Mouse (Mus musculus) neural tube, embryonic 12.5 days (tissue): Measurements from ENCODE around the gene Parp14. TPM values are rescaled to one million over a fixed set of nuclear protein-coding genes. Genes with fewer than 3 reads are reported as not detected.
A peak's percentile ranks its signal among the peaks of the same experiment; 100 is the strongest.

Experiments used
- ATAC-seq: fragments of 200-750 bp; cut with Nextera tagmentation; 2 replicates; pipeline ENCODE4 v1.8.0; 2017; ENCODE audit warnings: low read depth, mild to moderate bottlenecking, moderate TSS enrichment, moderate library complexity; ENCODE audit not compliant: low FRiP score
- H3K27ac ChIP-seq: fragments of 300-500 bp; sonication (generic); 2 replicates; pipeline ENCODE4 v1.5.1; 2016
- H3K27me3 ChIP-seq: fragments of 300-500 bp; sonication (generic); replicated peaks from 2 replicates; pipeline ENCODE4 v1.6.1; 2016; ENCODE audit warnings: mild to moderate bottlenecking
- H3K36me3 ChIP-seq: fragments of 300-500 bp; sonication (generic); 2 replicates; pipeline ENCODE4 v1.6.1; 2016; ENCODE audit warnings: mild to moderate bottlenecking
- H3K4me1 ChIP-seq: fragments of 300-500 bp; sonication (generic); 2 replicates; pipeline ENCODE4 v1.6.1; 2016
- H3K4me2 ChIP-seq: fragments of 300-500 bp; sonication (generic); replicated peaks from 2 replicates; pipeline ENCODE4 v1.6.1; 2016; ENCODE audit warnings: mild to moderate bottlenecking
- H3K4me3 ChIP-seq: fragments of 300-500 bp; sonication (generic); 2 replicates; pipeline ENCODE4 v1.5.1; 2016
- H3K9ac ChIP-seq: fragments of 300-500 bp; sonication (generic); 2 replicates; pipeline ENCODE4 v1.6.1; 2016; ENCODE audit warnings: mild to moderate bottlenecking
- H3K9me3 ChIP-seq: fragments of 300-500 bp; sonication (generic); 2 replicates; pipeline ENCODE4 v1.6.1; 2016; ENCODE audit warnings: mild to moderate bottlenecking
- WGBS: fragments of 180-500 bp; shearing (Covaris S2); methylation state at CpG from one replicate; pipeline ENCODE4 v1.1.7; 2016; 5-methylcytosine and 5-hydroxymethylcytosine counted together
- polyA plus RNA-seq: library from polyadenylated mRNA; unstranded; fragments of >200 nt; fragmentation: Nextera tagmentation; extraction: Ambion mirVana; gene quantifications from 2 replicates; pipeline ENCODE4 v1.2.1, GENCODE M21; 2016

Parp14 gene
- 0.56 and 0.57 TPM in 2 replicates for polyA plus RNA-seq

- Histone ChIP-seq H3K4me2 (peak within 1 kb of the TSS; percentile 88), H3K27me3 (peaks cover 29% of the 10 kb centered on the region), H3K9ac (peak within 1 kb of the TSS; percentile 53; the same call in 1 of the 2 replicates), H3K4me3 (peak within 1 kb of the TSS; percentile 48), H3K9me3 (no peaks in the 10 kb centered on the region), H3K4me1 (peaks cover 18% of the 10 kb centered on the region), H3K27ac (no peak within 1 kb of the TSS), H3K36me3 (no peaks in the 10 kb centered on the region)
- under 1% methylated on average over 38 of the region's 38 CpGs for WGBS
- ATAC-seq: 0 out of 2 replicates have a peak, but pooled peaks have one; percentile 17
Measured at GRCm38 (mm10) chr16:35871048-35871851, at the start of gene Parp14. TSS of gene Parp14 (minus strand) at chr16:35871544.

- no peak for ATAC-seq
- Histone ChIP-seq H3K9ac (no peak overlapping the region), H3K4me3 (no peak overlapping the region), H3K27me3 (no peaks in the 10 kb centered on the region), H3K4me2 (no peak overlapping the region), H3K4me1 (no peaks in the 10 kb centered on the region), H3K27ac (no peak overlapping the region), H3K9me3 (no peaks in the 10 kb centered on the region), H3K36me3 (no peaks in the 10 kb centered on the region)
- WGBS: 76% methylated on average over 6 of the region's 6 CpGs
Measured at GRCm38 (mm10) chr16:35918721-35919543, 47.6 kb upstream of the Parp14 start.

- Histone ChIP-seq H3K27ac (no peak overlapping the region), H3K4me2 (no peak overlapping the region), H3K9me3 (0 out of 2 replicates have a peak, but pooled peaks cover 4% of the 10 kb centered on the region), H3K36me3 (no peaks in the 10 kb centered on the region), H3K4me3 (no peak overlapping the region), H3K9ac (no peak overlapping the region), H3K4me1 (no peaks in the 10 kb centered on the region), H3K27me3 (no peaks in the 10 kb centered on the region)
- ATAC-seq: no peak
- 71% methylated on average over 5 of the region's 5 CpGs for WGBS
Measured at GRCm38 (mm10) chr16:35914301-35914700, 43.0 kb upstream of the Parp14 start.

GRCm38 (mm10) chr16:35913526-35913925, 42.2 kb upstream of the Parp14 start:
- H3K4me3 ChIP-seq: no peak overlapping the region
- no peaks in the 10 kb centered on the region for H3K36me3 ChIP-seq
- H3K27me3 ChIP-seq: no peaks in the 10 kb centered on the region
- H3K4me2 ChIP-seq: no peak overlapping the region
- H3K9ac ChIP-seq: no peak overlapping the region
- no peaks in the 10 kb centered on the region for H3K4me1 ChIP-seq
- H3K9me3 ChIP-seq: 0 out of 2 replicates have a peak, but pooled peaks cover 4% of the 10 kb centered on the region
- 68% methylated on average over 1 of the region's 1 CpGs for WGBS
- ATAC-seq: no peak
- H3K27ac ChIP-seq: no peak overlapping the region

- Histone ChIP-seq H3K27ac (no peak overlapping the region), H3K4me3 (no peak overlapping the region), H3K36me3 (no peaks in the 10 kb centered on the region), H3K4me1 (no peaks in the 10 kb centered on the region), H3K9me3 (0 out of 2 replicates have a peak, but pooled peaks cover 4% of the 10 kb centered on the region), H3K27me3 (no peaks in the 10 kb centered on the region), H3K4me2 (no peak overlapping the region), H3K9ac (no peak overlapping the region)
- WGBS: 88% methylated on average over 3 of the region's 3 CpGs
- ATAC-seq: no peak
Measured at GRCm38 (mm10) chr16:35911449-35911848, 40.1 kb upstream of the Parp14 start.

GRCm38 (mm10) chr16:35907432-35908201, 36.3 kb upstream of the Parp14 start:
- Histone ChIP-seq H3K36me3 (no peaks in the 10 kb centered on the region), H3K4me2 (no peak overlapping the region), H3K4me1 (no peaks in the 10 kb centered on the region), H3K9ac (no peak overlapping the region), H3K4me3 (no peak overlapping the region), H3K27me3 (no peaks in the 10 kb centered on the region), H3K9me3 (no peaks in the 10 kb centered on the region), H3K27ac (no peak overlapping the region)
- 64% methylated on average over 4 of the region's 4 CpGs for WGBS
- no peak for ATAC-seq

- Histone ChIP-seq H3K4me3 (no peak overlapping the region), H3K27me3 (no peaks in the 10 kb centered on the region), H3K36me3 (no peaks in the 10 kb centered on the region), H3K4me2 (no peak overlapping the region), H3K9me3 (no peaks in the 10 kb centered on the region), H3K9ac (no peak overlapping the region), H3K4me1 (no peaks in the 10 kb centered on the region), H3K27ac (no peak overlapping the region)
- no peak for ATAC-seq
- WGBS: 88% methylated on average over 7 of the region's 7 CpGs
Measured at GRCm38 (mm10) chr16:35906887-35907286, 35.5 kb upstream of the Parp14 start.

GRCm38 (mm10) chr16:35905819-35906485, 34.6 kb upstream of the Parp14 start:
- no peak overlapping the region for H3K4me3 ChIP-seq
- 82% methylated on average over 6 of the region's 6 CpGs for WGBS
- no peak overlapping the region for H3K4me2 ChIP-seq
- H3K36me3 ChIP-seq: no peaks in the 10 kb centered on the region
- no peaks in the 10 kb centered on the region for H3K4me1 ChIP-seq
- no peak overlapping the region for H3K27ac ChIP-seq
- H3K27me3 ChIP-seq: no peaks in the 10 kb centered on the region
- H3K9me3 ChIP-seq: no peaks in the 10 kb centered on the region
- ATAC-seq: no peak
- no peak overlapping the region for H3K9ac ChIP-seq

- no peak for ATAC-seq
- no peaks in the 10 kb centered on the region for H3K9me3 ChIP-seq
- no peaks in the 10 kb centered on the region for H3K4me1 ChIP-seq
- no peaks in the 10 kb centered on the region for H3K36me3 ChIP-seq
- no peak overlapping the region for H3K9ac ChIP-seq
- WGBS: 83% methylated on average over 3 of the region's 3 CpGs
- no peaks in the 10 kb centered on the region for H3K27me3 ChIP-seq
- no peak overlapping the region for H3K4me3 ChIP-seq
- no peak overlapping the region for H3K4me2 ChIP-seq
- no peak overlapping the region for H3K27ac ChIP-seq
Measured at GRCm38 (mm10) chr16:35905355-35905754, 34.0 kb upstream of the Parp14 start.

GRCm38 (mm10) chr16:35904121-35904736, 32.9 kb upstream of the Parp14 start:
- no peaks in the 10 kb centered on the region for H3K9me3 ChIP-seq
- H3K27ac ChIP-seq: no peak overlapping the region
- H3K4me1 ChIP-seq: no peaks in the 10 kb centered on the region
- no peak overlapping the region for H3K9ac ChIP-seq
- no peak for ATAC-seq
- H3K4me3 ChIP-seq: no peak overlapping the region
- H3K27me3 ChIP-seq: no peaks in the 10 kb centered on the region
- H3K36me3 ChIP-seq: no peaks in the 10 kb centered on the region
- WGBS: 59% methylated on average over 4 of the region's 4 CpGs
- no peak overlapping the region for H3K4me2 ChIP-seq

- H3K36me3 ChIP-seq: no peaks in the 10 kb centered on the region
- H3K4me3 ChIP-seq: no peak overlapping the region
- H3K4me1 ChIP-seq: no peaks in the 10 kb centered on the region
- no peaks in the 10 kb centered on the region for H3K27me3 ChIP-seq
- H3K27ac ChIP-seq: no peak overlapping the region
- ATAC-seq: no peak
- no peaks in the 10 kb centered on the region for H3K9me3 ChIP-seq
- no peak overlapping the region for H3K9ac ChIP-seq
- H3K4me2 ChIP-seq: no peak overlapping the region
- WGBS: 90% methylated on average over 6 of the region's 6 CpGs
Measured at GRCm38 (mm10) chr16:35903014-35903640, 31.8 kb upstream of the Parp14 start.
